Mouse (Mus musculus): ENCODE measurements at regions not wholly inside any gene's neighbourhood (a gene's known extent, or its start where the extent isn't known, plus 50 kb on each side); places are given as distances from the start of the nearest gene placed in this dataset.

DNA sequence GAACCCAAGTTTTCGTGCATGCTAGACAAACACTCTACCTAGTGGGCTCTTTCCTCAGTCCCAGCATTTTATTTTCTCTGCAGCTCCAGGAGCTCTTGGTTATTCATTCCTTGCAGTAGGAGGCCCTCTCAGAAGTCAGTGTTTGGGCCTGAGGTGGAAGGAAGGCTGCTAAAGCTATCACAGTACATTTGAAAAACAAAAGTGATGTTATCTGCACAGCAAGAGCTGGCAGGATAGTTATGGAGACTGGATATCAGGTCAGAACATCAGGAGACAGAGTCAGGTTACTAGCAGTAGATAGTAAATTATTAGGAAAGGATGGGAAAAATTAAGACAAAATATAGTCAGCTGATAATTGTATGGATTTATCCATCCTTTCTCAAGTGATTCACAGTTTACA is 152.2 kb downstream of the Mtx2 start:
- no peak for DNase-seq

DNA sequence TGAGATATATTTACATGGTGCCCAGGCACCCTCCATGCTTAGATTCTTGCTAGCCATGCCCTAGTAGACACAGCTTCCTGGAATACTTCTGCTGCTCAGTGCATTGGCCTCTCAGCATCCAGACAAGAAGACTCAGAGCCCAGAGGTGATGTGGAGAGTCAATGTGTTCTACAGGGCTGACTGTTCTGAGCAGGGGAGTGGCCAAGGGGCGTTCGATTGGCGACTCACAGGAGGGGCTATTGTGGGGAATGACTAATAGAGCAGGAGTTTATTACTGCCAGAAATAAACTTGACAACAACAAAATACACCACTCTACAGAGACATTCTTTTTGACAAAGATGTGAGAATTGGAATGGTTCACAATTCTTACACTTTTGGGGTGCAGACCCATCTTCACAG is 156.3 kb downstream of the Mtx2 start:
- DNase-seq: no peak

DNA sequence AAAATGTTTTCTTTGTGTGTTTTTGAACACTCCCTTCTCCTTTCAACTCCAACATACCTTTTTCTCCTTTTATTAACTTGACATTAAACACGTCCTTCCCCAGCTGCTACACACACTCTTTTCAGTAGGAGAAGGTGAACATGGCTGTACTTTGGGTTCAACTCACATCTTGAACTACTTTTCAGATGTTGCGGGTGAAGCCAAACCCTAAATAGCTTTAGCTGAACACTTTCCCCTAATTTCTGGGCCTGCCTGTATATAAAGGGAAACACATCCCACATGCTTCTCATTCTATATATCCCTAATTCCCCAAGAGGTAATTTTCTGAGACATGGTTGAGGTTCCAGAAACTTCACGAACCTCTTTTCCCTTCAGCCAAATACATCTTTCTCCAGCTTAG is 168.2 kb downstream of the Mtx2 start:
- DNase-seq: no peak

DNA sequence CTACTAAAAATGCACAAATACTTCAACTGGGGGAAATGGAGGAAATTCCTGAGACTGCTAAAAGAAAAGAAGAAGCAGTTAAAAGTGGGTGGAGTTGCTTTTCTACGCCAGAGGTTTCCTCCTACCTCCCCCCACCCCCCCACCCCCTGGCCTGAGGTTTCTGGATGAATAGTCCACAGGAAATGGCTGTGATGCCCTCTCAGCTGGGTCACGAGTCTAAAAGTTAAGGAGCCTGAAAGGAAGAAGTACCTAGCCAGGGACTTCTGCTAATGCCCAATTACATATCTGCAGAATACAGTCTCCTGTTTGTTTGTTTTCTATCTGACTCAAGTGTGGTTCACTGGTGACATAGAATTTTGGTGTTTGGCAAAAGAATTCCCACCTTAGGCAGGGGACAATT is 169.4 kb downstream of the Mtx2 start:
- DNase-seq: no peak

DNA sequence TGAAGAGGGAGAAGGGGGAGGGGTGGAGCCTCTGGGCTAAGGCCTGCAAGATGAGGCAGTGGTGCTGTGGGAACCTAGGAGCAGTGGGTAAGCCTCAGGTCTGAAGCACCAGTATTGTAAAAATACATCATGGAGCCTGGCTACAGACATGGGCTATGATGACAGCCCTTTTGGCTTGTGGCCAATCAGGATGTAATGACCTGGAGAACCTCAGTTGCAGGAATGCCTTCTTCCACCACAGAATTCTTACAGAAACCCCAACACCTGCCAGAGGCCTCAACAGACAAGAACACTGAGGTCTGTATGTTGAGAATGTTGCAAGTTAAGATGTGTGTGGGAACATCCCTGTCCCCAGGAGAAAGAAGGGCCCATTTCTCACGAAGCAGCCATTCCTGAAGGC is 172.1 kb downstream of the Mtx2 start:
- no peak for DNase-seq

DNA sequence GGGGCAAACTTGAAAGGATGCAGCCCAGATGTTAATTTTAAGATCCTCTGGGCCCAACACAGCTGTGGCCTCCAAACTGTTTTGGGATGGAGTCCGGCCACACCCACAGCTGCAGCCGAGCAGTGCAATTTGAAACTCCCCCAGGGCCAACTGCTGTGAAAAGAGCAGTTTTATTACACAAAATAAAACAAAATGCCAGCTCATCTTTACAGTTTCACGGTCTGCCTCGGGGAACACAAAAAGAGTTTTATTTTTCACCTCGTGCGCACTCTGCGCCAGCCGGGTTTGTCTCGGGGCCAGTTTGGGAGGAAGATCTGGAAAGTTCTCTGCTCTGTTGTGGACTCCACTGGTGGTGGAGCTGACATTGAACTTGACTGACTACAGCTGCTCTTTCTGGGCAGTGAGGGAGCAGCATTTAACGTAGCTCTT is 174.8 kb downstream of the Mtx2 start:
- no peak for DNase-seq

DNA sequence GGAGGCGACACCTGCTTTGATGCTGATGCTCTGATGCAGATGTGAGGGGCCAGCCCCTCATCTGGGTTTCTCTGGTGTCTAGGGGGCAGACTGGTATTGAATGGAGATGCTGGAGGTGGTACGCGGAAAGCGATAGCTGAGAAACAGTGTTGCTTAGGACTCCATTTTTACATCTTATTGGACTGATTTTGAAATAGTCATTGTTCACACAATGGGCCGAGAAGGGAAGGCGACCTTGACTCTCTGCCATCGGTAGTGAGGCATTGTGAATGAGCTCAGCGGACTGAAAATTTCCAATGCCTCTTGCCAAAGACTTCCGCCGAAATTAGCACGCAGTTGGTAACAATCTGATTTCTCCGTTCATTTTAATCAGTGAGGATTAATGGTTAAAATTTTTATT is 177.0 kb downstream of the Mtx2 start:
- DNase-seq: peak; percentile 73 to 78

DNA sequence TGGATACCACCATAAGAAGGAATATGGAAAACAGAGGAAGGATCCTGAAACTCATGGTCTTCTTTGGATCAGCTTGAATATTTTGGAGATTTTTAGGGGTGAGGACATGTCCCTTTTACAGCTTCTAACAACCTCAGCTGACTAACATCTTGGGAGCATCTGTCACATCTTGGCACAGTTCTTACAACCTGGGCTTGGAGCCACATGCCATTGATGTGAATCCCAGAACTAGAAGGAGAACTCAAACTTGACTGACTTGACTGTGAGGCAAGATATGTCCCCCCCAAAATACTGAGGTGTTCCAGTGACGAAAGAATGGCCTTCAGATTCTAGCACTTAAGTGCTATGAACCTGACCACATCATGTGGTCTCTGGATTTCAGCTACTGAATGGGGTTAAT is 182.5 kb downstream of the Mtx2 start:
- no peak for DNase-seq

DNA sequence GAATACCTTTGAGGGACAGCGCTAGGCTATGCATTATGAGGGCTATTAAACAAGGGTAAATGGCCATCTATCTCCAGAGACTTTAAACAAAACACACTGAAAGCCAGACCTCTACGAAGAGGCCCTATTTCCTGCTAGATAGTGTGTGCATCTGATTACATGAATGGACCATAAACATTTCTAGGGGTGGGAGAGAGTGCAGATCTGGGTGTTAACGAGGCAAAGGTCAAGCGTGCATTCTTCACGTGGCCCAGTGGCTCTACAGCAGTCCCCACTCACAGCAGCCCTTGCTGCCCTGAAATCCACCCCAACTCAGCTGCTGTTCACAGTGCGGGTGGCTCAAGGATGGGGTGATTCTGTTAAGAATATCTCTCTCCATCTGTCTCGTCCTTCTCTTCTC is 185.0 kb downstream of the Mtx2 start:
- no peak for DNase-seq

DNA sequence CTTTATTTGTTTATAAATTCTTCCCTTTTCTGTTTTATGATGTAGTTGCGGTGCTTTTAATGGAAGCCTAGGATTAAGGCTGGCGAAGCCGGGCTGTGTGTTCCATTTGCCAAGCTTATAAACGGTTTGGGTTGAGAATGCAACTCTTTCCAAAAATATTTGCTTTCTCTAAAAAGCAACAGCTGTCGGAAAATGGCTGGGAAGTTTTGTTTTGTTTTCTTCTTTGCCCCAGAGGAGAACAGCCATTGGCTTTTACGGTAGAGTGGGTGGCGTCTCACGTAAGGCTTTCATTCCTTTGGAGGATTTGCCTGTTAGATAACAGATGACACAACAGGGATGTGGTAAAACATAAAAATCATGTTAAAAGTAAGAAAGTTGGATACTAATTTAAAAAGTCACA is 186.4 kb downstream of the Mtx2 start:
- DNase-seq: no peak

DNA sequence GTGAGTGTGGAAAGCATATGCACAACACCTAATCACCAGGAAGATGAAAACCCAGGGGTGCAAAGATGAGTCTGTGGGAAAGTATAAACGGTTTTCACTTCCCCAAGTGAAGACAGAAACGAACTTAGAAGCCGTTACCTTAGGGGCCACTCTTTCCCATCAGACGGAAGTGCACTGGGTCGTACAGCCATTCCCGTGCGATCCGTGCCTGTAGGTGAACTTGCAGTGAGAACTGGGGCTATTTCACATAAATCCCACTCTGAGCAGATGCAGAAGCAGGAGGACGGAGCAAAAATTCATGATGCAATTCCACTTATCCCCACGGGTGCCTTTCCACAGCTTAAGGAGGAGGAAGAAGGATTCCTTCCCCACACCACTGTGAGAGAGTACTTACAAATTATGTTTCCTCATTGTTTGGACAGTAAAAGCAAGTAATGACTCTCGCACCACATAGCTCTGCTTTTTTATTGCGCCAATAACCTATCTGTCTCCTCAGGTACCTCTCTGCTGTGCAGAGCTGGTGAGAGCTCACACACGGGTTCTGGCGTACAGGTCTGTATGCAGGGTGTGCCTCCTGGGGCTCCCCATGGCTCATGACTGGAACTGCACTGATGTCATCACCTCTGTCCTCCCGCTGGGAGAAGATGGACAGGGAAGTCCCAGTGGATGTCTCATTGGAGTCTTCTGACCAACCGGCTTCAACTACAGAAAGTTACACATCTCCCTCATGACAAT is 189.6 kb downstream of the Mtx2 start:
- no peak for DNase-seq

DNA sequence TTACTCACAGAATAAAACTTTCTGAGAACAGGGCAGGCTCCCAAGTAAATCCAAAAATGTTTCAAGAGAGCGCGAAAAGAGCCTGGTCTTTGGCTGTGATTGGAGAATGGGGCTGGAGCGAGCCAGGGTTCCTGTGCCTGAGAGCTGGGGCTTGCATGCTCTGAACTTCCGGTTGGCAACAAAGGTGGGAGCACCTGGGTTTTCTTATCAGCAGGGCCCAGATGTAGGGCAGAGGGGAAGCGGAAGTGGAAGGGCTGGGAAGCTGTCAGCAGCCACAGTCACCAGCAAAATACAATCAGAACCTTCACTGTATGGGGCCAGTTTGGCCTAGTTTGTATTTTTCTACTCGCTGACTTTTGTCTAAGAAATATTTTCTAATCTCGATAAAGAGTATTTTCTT is 193.9 kb downstream of the Mtx2 start:
- DNase-seq: peak; percentile 15 to 45

DNA sequence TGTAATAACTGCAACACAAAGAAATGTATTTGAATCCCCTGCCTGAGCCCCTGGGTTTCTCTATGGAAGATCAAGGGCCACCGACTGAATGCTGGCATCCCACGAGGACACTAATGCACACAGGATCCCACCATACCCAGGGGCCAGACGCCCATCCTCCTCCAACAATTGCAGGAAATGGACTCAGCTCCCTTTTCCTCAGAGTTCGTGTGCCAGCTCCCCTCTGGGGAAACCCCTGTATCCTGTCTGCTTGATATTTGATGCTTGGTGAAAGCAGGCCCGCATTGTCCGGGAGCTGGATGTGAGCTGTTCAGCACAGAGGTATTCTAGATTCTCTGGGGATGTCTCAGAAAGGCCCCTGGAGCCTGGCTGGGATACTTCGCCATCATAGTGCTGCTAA is 196.0 kb downstream of the Mtx2 start:
- DNase-seq: peak; percentile 29 to 58

DNA sequence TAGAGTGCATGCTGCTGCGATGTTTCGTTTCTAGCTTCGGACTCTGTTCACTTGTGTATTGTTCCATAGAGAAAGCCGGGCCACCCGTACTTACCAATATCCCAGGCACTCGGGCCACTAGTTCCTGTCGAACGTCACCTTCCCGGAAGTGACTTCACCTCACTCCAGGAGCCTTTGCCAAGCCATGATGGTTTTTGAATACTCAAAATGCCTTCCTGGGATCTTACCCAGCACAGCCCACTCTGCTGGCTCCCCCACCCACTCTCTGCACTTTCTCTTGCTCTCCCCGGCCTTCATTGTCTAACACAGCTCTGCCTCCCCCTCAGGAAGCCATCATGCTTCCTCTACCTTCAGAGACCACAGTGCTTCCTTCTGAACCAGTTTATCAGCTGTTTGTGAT is 202.5 kb downstream of the Mtx2 start:
- DNase-seq: no peak

DNA sequence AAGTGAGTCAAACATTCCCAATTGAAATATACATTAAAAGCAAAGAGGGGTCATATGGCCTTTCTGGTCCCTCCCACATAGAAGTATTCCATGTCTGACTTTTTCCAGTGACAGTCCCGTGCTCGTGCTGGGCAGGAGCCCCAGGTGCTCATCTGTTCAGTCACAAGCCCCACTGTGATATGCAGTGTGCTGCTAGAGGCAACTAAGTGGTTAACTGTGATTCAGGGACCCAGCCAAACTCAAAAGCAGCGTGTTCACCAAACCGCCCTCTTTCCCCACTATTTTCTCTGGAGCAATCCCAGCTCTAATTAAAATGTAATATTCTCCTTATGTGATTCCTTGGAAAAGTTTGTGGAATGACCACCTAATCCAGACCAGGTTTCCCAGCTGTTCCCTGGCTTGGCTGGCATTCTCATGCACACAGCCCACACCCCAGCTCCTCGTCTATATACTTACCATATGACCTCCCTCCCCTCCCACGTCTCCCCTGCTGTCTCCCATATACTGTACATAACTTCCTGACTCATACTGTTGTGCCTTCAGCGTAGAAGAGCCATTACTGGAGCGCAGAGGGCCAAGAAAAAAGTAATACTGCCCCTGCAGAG is 203.6 kb downstream of the Mtx2 start:
- no peak for DNase-seq

DNA sequence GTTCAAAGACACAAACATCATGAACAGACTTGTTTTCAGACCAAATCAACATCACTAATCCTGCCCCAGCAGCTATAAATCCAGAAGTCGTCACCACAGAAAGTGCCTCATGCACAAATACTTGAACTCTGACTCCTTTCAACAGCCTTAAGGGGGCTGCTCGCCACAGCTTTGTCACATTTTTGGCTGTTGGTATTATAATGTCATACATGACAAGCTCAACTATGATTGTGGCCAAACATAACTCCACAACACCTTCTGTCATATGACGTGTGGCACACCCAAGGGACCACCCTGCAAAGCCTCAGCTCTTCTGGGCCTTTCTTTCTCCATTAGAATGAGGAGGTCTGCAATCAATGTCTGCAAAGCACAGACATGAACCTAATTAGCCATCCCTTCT is 209.1 kb downstream of the Mtx2 start:
- DNase-seq: no peak

DNA sequence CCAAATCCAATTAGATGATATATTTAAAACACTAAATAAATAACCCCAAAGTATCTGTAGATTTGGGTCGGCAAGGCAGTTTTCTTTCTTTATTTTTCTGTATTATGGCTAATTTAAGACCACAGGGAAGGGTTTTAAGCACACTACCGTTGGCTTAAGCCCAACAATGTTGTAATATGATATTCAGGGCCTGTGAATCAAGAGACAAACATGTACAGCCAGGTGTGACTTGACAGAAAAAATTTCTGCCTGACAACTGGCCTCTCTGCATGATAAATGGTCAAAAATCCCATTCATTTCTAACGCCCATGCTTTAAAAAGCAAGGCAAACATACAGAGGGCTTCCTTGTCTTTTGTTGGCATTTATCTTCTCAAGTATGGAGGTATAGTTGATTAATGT is 213.5 kb downstream of the Mtx2 start:
- DNase-seq: no peak

DNA sequence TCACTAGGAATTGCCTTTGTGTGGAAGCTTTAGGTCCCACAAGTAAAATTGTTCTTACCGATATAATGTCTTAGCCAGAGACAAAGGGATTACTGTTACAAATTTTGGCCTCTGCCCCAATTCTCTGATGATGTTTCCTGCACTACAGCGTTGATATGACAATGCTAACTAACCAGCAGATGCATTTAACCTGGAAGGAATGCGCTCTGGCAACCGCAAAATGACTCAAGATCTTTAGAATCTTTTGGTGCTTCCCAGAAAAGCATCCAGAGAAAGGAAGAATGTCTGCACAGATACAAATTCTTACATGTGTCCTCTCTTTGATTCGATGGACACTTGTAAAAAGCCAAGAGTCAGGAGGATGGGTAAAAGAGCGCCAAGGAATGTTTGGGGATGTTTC is 221.3 kb downstream of the Mtx2 start:
- DNase-seq: no peak

DNA sequence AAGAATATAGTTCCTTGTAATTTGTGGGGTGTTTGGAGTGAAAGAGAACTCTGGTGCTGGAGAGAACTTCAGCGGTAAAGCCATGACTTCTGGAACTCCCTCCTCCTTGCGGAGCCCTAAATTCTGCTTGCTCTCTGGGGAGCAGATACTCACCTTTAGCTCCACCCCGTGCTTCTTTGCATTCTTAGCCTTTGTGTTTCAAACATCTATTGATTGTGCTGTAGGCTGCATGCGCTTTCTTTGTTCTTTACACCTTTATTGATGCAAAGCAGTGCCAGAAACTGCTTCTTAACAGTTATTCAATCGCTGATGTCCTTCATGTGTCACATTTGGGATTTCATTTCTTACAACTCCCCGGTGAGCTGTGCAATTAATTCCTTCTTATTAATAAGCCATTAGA is 222.5 kb downstream of the Mtx2 start:
- DNase-seq: no peak

DNA sequence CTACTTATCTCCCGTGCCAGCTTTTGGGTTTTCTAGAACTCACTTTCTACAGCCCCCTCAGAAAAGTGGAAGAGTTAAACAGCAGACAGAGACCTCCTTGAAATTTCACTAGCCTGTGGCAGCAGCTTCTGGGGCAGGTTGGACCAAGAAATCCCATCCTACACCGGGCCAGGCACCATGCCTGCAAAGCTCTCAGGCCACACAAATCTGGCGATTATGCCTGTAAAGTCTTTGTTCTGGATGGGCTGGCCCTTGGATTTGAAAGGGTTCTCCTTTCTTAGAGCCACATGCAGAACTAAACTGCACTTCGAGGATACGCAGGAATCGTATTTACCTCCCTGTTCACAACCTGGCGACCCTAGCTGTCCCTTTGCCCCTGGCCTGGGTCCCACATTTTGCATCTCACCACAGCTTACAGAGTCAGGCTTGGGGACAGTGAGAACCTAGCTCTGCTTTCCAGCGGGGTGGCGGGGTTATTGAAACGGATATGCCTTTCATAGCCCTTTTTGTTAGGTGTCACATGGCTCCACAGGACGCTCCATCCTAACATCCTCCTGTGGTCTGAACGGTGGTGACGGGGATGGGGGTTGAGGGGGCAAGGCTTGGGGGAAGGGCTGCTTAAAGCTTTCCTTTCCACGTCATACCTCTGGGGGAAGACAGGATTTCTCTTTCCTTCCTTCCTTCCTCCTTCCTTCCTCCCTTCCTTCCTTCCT is 229.0 kb downstream of the Mtx2 start:
- DNase-seq: peak; percentile 17 to 18

DNA sequence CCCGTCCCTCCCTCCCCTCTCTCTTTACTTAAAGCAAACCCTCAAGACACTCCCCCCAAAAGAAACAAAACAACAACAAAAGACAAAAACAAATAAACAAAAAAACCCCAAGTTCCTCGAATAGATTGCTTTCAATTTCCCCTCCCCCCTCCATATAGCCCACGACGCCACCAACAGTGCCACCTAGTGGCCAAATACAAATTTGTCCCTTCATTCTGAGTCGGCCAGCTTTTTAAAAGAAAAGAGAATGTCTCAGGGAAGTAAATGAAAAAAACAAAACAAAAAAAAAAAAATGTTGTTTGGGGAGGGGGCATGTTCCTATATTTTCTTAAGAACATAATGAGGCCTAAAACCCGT is 229.6 kb downstream of the Mtx2 start:
- DNase-seq: peak; percentile 30 to 57

DNA sequence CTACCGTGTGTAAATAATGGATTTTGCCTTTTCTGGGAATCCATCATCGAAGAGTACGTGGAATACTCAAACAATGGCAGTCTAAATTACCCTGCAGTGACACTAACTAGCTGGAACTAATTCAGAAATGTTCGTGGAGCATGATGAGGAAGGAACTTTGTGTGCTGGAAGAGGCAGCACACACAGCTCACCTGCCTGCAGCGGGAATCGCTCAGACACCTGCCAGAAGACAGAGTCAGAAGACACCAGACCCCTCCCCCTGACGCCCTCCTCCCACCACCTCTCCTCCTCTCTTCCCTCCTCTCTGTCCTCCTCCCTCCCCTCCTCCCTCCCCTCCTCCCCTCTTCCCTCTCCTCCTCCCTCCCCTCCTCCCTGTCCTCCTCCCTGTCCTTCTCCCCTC is 235.4 kb downstream of the Mtx2 start:
- no peak for DNase-seq

DNA sequence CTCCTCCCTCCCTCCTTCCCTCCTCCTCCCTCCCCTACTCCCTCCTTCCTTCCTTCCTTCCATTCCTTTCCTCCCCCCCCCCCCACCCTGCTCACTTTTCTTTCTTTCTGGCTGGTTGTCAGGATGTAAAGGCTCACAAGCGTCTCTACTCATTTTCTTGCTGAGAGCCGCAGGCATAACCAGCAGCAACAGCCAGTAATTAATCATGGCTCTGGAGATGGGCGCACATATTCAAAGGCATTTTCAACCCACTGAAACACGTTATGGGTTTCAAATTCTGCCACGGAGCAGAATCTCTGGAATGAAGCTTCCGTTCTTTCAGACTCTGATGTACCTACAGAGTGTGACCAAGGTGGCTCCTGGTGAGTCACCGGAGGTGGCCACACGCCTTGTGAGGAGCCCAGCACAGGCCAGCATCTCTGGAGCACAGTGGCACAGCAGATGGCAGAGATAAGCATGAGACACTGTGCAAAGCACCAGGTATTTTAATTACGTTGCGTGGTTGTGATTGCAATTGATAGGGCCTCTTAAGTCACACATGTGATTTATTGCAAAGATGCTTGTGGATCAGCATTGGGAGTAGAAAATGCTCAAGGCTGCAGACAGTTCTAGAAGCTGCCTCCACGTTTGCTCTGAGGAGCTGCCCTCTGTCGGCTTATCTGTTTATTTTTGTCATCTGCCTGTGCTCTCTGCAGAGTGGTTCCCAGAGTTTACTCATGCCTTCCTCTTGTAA is 236.0 kb downstream of the Mtx2 start:
- peak; percentile 8 to 11 for DNase-seq
